Mouse (Mus musculus) stomach, embryonic 14.5 days (tissue): ENCODE results near the gene Atp6v1d. TPM values are rescaled to one million over a fixed set of nuclear protein-coding genes. Genes with fewer than 3 reads are reported as not detected.

ENCODE experiments used
- ATAC-seq: fragments of 200-750 bp; cut with Nextera tagmentation; 2 replicates; pipeline ENCODE4 v1.8.0; 2017; ENCODE audit warnings: low read depth, moderate TSS enrichment; ENCODE audit not compliant: insufficient number of reproducible peaks, insufficient read depth, low FRiP score
- H3K27ac ChIP-seq: fragments of 300-500 bp; sonication (generic); 2 replicates; pipeline ENCODE4 v1.5.1; 2014; ENCODE audit warnings: mild to moderate bottlenecking, low read length, moderate library complexity, mixed read lengths
- H3K27me3 ChIP-seq: fragments of 300-500 bp; sonication (generic); 2 replicates; pipeline ENCODE4 v1.6.1; 2014; ENCODE audit warnings: low read length, control low read depth, mixed read lengths; ENCODE audit not compliant: control insufficient read depth, insufficient read depth
- H3K36me3 ChIP-seq: fragments of 300-500 bp; sonication (generic); 2 replicates; pipeline ENCODE4 v1.6.1; 2014; ENCODE audit warnings: mild to moderate bottlenecking, control low read depth, low read length, moderate library complexity, mixed read lengths; ENCODE audit not compliant: control insufficient read depth, insufficient read depth
- H3K4me1 ChIP-seq: fragments of 300-500 bp; sonication (generic); 2 replicates; pipeline ENCODE4 v1.6.1; 2014; ENCODE audit warnings: low read length, control low read depth, mixed read lengths; ENCODE audit not compliant: control insufficient read depth, insufficient read depth
- H3K4me2 ChIP-seq: fragments of 300-500 bp; sonication (generic); replicated peaks from 2 replicates; pipeline ENCODE4 v1.6.1; 2014; ENCODE audit warnings: low read depth, low read length, control low read depth
- H3K4me3 ChIP-seq: fragments of 300-500 bp; sonication (generic); 2 replicates; pipeline ENCODE4 v1.5.1; 2014; ENCODE audit warnings: low read depth, low read length, control low read depth
- H3K9ac ChIP-seq: fragments of 300-500 bp; sonication (generic); replicated peaks from 2 replicates; pipeline ENCODE4 v1.6.1; 2014; ENCODE audit warnings: low read depth, mild to moderate bottlenecking, control low read depth, low read length, moderate library complexity, mixed read lengths
- H3K9me3 ChIP-seq: fragments of 300-500 bp; sonication (generic); 2 replicates; pipeline ENCODE4 v1.6.1; 2016; ENCODE audit warnings: low read depth, low read length, control low read depth; ENCODE audit not compliant: control insufficient read depth
- WGBS: fragments of 180-500 bp; shearing (Covaris S2); extraction: QIAGEN DNeasy Blood & Tissue Kit; methylation state at CpG from one replicate; pipeline ENCODE4 v1.1.7; 2014; 5-methylcytosine and 5-hydroxymethylcytosine counted together
- polyA plus RNA-seq: library from polyadenylated mRNA; unstranded; fragments of >200 nt; fragmentation: Nextera tagmentation; extraction: Ambion mirVana; gene quantifications from 2 replicates; pipeline ENCODE4 v1.2.1, GENCODE M21; 2014

Gene Atp6v1d
- 68.3 and 72.9 TPM in 2 replicates for polyA plus RNA-seq

- Histone ChIP-seq H3K4me1 (peaks cover 3% of the 10 kb centered on the region; the same call in 1 of the 2 replicates), H3K9ac (peak within 1 kb of the TSS; percentile 95), H3K27ac (peak within 1 kb of the TSS; percentile 89), H3K36me3 (no peaks in the 10 kb centered on the region), H3K4me2 (peak within 1 kb of the TSS; percentile 83), H3K27me3 (no peaks in the 10 kb centered on the region), H3K4me3 (peak within 1 kb of the TSS; percentile 88), H3K9me3 (no peaks in the 10 kb centered on the region)
- peak; percentile 100 for ATAC-seq
- under 1% methylated on average over 55 of the region's 55 CpGs for WGBS
Observed at GRCm38 (mm10) chr12:78861496-78862253, at the start of gene Atp6v1d, which contains the start of gene Eif2s1. Gene Atp6v1d (minus strand): TSS chr12:78861638. Gene Eif2s1 (plus strand): TSS chr12:78861819.

- Histone ChIP-seq H3K4me1 (0 out of 2 replicates have a peak, but pooled peaks cover 3% of the 10 kb centered on the region), H3K4me2 (peak overlapping the region; percentile 47), H3K27me3 (peaks cover 5% of the 10 kb centered on the region; the same call in 1 of the 2 replicates), H3K9me3 (0 out of 2 replicates have a peak, but pooled peaks cover 3% of the 10 kb centered on the region), H3K9ac (no peak overlapping the region), H3K36me3 (no peaks in the 10 kb centered on the region), H3K4me3 (peak overlapping the region; percentile 16; the same call in 1 of the 2 replicates), H3K27ac (no peak overlapping the region)
- ATAC-seq = peak; percentile 76; the same call in 1 of the 2 replicates
- 12% methylated on average over 16 of the region's 16 CpGs for WGBS
Observed at GRCm38 (mm10) chr12:78910684-78911461, 49.4 kb upstream of the Atp6v1d start.

GRCm38 (mm10) chr12:78908081-78908605 lies 46.7 kb upstream of the Atp6v1d start:
- Histone ChIP-seq H3K27me3 (peaks cover 5% of the 10 kb centered on the region; the same call in 1 of the 2 replicates), H3K9ac (no peak overlapping the region), H3K4me1 (0 out of 2 replicates have a peak, but pooled peaks cover 3% of the 10 kb centered on the region), H3K4me2 (no peak overlapping the region), H3K4me3 (no peak overlapping the region), H3K27ac (no peak overlapping the region), H3K36me3 (no peaks in the 10 kb centered on the region), H3K9me3 (0 out of 2 replicates have a peak, but pooled peaks cover 3% of the 10 kb centered on the region)
- 67% methylated on average over 6 of the region's 6 CpGs for WGBS
- no peak for ATAC-seq

GRCm38 (mm10) chr12:78906707-78907162 lies 45.3 kb upstream of the Atp6v1d start, which contains the start of gene Plek2:
Gene Plek2 (minus strand): TSS chr12:78906964.
- peak; percentile 56 for ATAC-seq
- H3K27me3 ChIP-seq = no peaks in the 10 kb centered on the region

GRCm38 (mm10) chr12:78904499-78904898 lies 43.1 kb upstream of the Atp6v1d start:
- WGBS = 69% methylated on average over 7 of the region's 7 CpGs
- Histone ChIP-seq H3K36me3 (no peaks in the 10 kb centered on the region), H3K4me2 (no peak overlapping the region), H3K9ac (no peak overlapping the region), H3K27me3 (no peaks in the 10 kb centered on the region), H3K9me3 (0 out of 2 replicates have a peak, but pooled peaks cover 3% of the 10 kb centered on the region), H3K4me3 (no peak overlapping the region), H3K27ac (no peak overlapping the region), H3K4me1 (no peaks in the 10 kb centered on the region)
- ATAC-seq = no peak

More at GRCm38 (mm10) chr12:78906707-78907162, 45.3 kb upstream of the Atp6v1d start, which contains the start of gene Plek2:
- whole genome bisulfite sequencing = 2% methylated on average over 38 of the region's 38 CpGs
- no peaks in the 10 kb centered on the region for H3K4me1 ChIP-seq
- 0 out of 2 replicates have a peak, but pooled peaks cover 3% of the 10 kb centered on the region for H3K9me3 ChIP-seq
- peak within 1 kb of the TSS; percentile 25; the same call in 1 of the 2 replicates for H3K9ac ChIP-seq
- H3K4me2 ChIP-seq = peak within 1 kb of the TSS; percentile 85
- no peaks in the 10 kb centered on the region for H3K36me3 ChIP-seq
- no peak within 1 kb of the TSS for H3K27ac ChIP-seq
- H3K4me3 ChIP-seq = peak within 1 kb of the TSS; percentile 36

- 77% methylated on average over 4 of the region's 4 CpGs for WGBS
Observed at GRCm38 (mm10) chr12:78903313-78903712, 41.9 kb upstream of the Atp6v1d start.

GRCm38 (mm10) chr12:78901467-78901866 lies 40.0 kb upstream of the Atp6v1d start:
- Histone ChIP-seq H3K36me3 (no peaks in the 10 kb centered on the region), H3K4me3 (no peak overlapping the region), H3K4me1 (no peaks in the 10 kb centered on the region), H3K27ac (no peak overlapping the region), H3K9me3 (no peaks in the 10 kb centered on the region), H3K9ac (no peak overlapping the region), H3K4me2 (no peak overlapping the region), H3K27me3 (no peaks in the 10 kb centered on the region)
- 84% methylated on average over 5 of the region's 5 CpGs for WGBS
- no peak for ATAC-seq

More at GRCm38 (mm10) chr12:78903313-78903712, 41.9 kb upstream of the Atp6v1d start:
- Histone ChIP-seq H3K36me3 (no peaks in the 10 kb centered on the region), H3K9me3 (no peaks in the 10 kb centered on the region), H3K4me3 (no peak overlapping the region), H3K27me3 (no peaks in the 10 kb centered on the region), H3K9ac (no peak overlapping the region), H3K27ac (no peak overlapping the region), H3K4me1 (no peaks in the 10 kb centered on the region), H3K4me2 (no peak overlapping the region)
- ATAC-seq = no peak

- Histone ChIP-seq H3K36me3 (no peaks in the 10 kb centered on the region), H3K4me2 (no peak overlapping the region), H3K4me1 (no peaks in the 10 kb centered on the region), H3K4me3 (no peak overlapping the region), H3K9me3 (no peaks in the 10 kb centered on the region), H3K27me3 (no peaks in the 10 kb centered on the region), H3K27ac (no peak overlapping the region), H3K9ac (no peak overlapping the region)
- no peak for ATAC-seq
- 86% methylated on average over 1 of the region's 1 CpGs for WGBS
Observed at GRCm38 (mm10) chr12:78897861-78898260, 36.4 kb upstream of the Atp6v1d start.
